Mouse (Mus musculus) fat pad, adult 2 months (tissue): ENCODE measurements around the gene Calu.
"Not testable (repeated sequence)": the region's sequence is repeated elsewhere in the genome, so short reads cannot be mapped to it uniquely, and the experiment has no call there.

Source experiments
- DNase-seq: peaks from one replicate; pipeline ENCODE4 v3.0.0-alpha.2; 2011; ENCODE audit warnings: low read depth, low spot score; ENCODE audit errors: extremely low read depth

Calu gene

GRCm38 (mm10) chr6:29347665-29348370 is at the start of gene Calu:
TSS of gene Calu (plus strand) at chr6:29348069.
- peak; percentile 78 for DNase-seq

GRCm38 (mm10) chr6:29299112-29299511 is 48.8 kb upstream of the Calu start:
- no peak for DNase-seq

GRCm38 (mm10) chr6:29303251-29303650 is 44.6 kb upstream of the Calu start:
- no peak for DNase-seq

GRCm38 (mm10) chr6:29303726-29304125 is 44.1 kb upstream of the Calu start:
- no peak for DNase-seq

GRCm38 (mm10) chr6:29305462-29305861 is 42.4 kb upstream of the Calu start:
- DNase-seq: no peak

- DNase-seq: no peak
Measured at GRCm38 (mm10) chr6:29308846-29309605, 38.8 kb upstream of the Calu start.

- DNase-seq: no peak
Measured at GRCm38 (mm10) chr6:29313690-29314202, 34.1 kb upstream of the Calu start.

GRCm38 (mm10) chr6:29317286-29317685 is 30.6 kb upstream of the Calu start:
- DNase-seq: no peak

GRCm38 (mm10) chr6:29317941-29318340 is 29.9 kb upstream of the Calu start:
- no peak for DNase-seq

- no peak for DNase-seq
Measured at GRCm38 (mm10) chr6:29318879-29319278, 29.0 kb upstream of the Calu start, which contains the start of gene Fam71f1. TSS of gene Fam71f1 (plus strand) at chr6:29319140.

GRCm38 (mm10) chr6:29321586-29321985 is 26.3 kb upstream of the Calu start:
- DNase-seq: no peak

GRCm38 (mm10) chr6:29322147-29322546 is 25.7 kb upstream of the Calu start:
- DNase-seq: no peak

- no peak for DNase-seq
Measured at GRCm38 (mm10) chr6:29322735-29323134, 25.1 kb upstream of the Calu start.

GRCm38 (mm10) chr6:29326961-29327360 is 20.9 kb upstream of the Calu start:
- DNase-seq: no peak

- DNase-seq: no peak
Measured at GRCm38 (mm10) chr6:29329514-29329913, 18.4 kb upstream of the Calu start.

- not testable (repeated sequence) for DNase-seq
Measured at GRCm38 (mm10) chr6:29346512-29346911, 1.4 kb upstream of the Calu start.

- DNase-seq: no peak
Measured at GRCm38 (mm10) chr6:29347189-29347588, 680 bp upstream of the Calu start.

- DNase-seq: no peak
Measured at GRCm38 (mm10) chr6:29348371-29348724, 479 bp downstream of the Calu start.

- no peak for DNase-seq
Measured at GRCm38 (mm10) chr6:29351613-29352012, 3.7 kb downstream of the Calu start.

GRCm38 (mm10) chr6:29352816-29353215 is 4.9 kb downstream of the Calu start:
- DNase-seq: no peak

GRCm38 (mm10) chr6:29359386-29359785 is 11.5 kb downstream of the Calu start:
- DNase-seq: no peak

- no peak for DNase-seq
Measured at GRCm38 (mm10) chr6:29360211-29360610, 12.3 kb downstream of the Calu start.
